Mouse (Mus musculus) right cerebral cortex, postnatal 36 days (tissue): ENCODE data around the gene Eps8l3.

Experiments
- DNase-seq, 2 experiments: peaks; one replicate each; pipeline ENCODE4 v3.0.0; 2022; ENCODE audit warnings: low spot score in 2 of 2, mixed read lengths in 1 of 2

Gene Eps8l3

DNA sequence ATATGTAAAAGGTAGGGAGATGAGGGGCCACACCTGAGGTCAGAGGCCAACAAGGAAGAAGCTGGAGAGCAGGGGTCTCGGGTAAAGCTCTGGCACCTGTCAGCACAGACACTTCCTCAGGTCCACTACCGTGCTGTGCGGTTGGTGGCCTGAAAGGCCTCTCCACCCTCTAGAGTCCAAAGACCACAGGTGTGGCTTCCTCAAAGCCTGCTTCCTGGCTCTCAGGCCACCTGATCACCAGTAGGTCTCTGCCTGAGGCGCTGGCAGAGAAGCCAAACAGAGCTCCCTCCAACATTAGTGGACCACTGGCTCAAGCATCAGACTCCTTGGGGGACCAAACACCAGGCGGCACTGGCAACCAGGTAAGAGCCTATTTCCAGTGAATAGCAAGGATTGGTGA is at the start of gene Eps8l3:
Gene Eps8l3 (plus strand): TSS at position 225 of the 400 bp plus-strand sequence.
- DNase-seq, result no peak

DNA sequence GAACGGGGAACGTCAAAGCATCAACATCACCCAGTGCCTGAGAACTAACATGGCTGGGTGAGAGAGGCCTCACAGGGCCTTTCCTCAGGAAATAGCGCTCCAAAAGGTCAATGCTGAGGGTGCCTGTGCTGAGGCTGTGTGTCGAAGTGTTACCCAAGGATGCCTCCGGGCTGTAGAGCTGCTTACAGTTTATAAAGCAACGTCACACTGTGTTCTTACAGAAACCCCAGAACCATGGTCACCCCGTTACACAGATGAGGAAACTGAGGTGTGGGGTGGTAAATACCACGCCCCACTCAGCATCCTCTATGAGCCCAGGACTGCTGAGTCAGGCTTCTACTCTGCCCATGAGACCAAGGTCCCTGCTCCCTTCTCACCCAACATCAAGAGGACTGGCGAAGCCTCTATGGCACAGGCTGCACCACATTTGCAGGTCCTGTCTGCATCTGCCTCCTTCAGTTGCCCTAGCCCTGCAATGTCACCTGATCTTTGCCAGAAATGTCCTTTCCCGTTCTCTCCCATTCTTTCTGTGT is 49.1 kb upstream of the Eps8l3 start:
- no peak for DNase-seq

DNA sequence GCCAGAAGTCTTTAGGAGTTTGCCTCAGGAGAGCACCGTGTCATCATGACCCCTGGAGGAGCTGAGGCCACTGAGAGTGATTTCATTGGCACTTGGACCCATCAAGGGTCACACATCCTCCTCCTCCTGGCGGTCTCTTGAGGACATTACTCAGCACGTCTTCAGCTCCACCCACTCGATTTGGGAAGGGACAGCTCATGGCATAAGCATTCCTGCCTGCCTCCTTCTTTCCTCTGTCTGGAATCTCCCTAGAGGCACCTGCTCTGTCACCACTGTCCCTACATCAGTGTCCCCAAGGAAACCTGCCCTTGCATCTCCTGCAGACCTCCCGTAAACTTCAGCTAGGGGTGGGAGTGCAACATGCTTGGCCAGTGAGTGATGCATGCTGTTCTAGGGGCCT is 48.5 kb upstream of the Eps8l3 start:
- DNase-seq, result no peak

DNA sequence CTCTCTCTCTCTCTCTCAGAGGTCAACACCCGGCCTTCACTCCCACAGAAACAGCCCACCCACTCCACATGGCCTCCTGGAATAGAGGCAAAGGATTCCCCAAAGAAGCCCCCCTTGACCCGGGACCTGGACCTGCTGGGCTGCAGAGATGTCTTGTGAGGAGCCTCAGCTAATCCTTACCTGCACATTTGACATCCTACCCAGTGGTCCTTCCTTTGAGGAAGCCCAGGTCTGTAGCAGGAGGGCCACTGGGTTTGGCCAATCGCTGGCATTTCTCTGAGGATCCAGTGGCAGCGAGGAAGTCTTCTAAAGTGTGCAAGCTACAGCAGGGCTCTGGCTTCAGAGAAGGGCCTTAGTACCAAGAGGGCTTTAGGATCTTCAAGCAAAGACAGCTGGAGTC is 48.0 kb upstream of the Eps8l3 start:
- DNase-seq, result no peak

DNA sequence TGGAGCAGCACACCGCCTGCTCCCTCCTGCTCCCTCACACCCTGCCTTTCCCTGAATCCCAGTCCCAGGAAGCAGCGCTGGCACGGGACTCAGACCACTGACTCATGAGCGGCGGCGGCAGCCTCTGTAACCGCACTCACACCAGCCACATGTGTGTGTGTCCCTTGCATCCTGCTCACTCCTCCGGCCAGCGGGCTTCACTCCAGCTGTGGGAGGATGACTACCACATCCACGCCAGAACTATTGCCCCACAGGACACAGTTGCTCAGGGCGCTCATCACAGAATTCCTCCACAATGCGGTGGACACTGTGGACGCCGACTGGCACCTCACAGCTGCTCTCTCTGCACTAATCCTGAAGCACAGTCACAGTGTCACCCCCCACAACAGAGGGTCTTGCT is 47.4 kb upstream of the Eps8l3 start:
- DNase-seq, result no peak

DNA sequence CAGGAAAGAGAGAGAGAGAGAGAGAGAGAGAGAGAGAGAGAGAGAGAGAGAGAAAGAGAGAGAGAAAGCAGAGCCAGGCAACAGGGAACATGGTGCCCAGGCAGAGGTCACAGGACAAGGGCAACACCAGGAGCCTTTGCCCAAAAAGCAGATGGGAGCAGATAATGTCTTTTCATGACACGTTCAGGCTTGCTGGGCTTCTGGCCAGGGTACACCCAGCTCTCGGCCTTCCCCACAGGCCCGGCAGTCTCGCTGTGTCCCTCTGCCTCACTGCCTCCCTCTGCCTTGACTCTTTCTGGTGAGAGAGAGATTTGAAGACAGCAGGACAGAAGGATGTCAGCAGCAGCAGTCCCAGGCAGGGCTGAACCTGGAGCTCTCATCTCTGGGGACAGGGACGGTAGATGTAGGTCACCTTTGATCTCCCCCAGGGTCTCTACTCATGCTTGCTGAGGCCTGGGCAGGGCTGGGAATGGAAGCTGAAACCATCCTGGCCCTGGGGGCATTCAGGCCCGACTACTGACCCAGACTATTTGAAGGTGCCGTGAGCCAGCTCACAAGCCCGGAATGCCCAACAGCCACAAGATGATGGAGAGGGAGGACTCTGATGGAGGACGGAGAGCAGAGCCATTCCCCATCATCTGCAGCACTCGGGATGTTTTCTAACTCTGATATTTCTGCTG is 45.0 kb upstream of the Eps8l3 start:
- DNase-seq, result no peak

DNA sequence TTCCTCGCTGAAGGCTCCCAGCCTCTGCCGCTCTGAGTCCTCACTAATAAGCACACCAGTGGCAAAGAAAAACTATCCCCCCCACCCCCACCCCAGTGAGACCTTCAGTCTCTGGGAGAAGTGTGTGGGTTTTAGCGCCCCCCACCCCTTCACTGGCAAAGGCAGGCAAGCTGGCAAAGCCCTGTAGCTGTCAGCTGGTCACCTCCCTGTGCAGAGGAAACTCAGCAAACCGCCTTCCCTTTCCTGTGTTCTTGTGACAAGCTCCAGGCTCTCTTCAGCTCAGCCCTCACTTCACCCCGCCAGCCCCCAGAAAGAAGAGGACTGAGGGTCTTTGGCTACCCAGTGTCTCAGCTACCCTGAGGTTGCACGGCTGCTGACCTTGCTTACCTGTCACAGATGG is 44.4 kb upstream of the Eps8l3 start:
- no peak for DNase-seq

DNA sequence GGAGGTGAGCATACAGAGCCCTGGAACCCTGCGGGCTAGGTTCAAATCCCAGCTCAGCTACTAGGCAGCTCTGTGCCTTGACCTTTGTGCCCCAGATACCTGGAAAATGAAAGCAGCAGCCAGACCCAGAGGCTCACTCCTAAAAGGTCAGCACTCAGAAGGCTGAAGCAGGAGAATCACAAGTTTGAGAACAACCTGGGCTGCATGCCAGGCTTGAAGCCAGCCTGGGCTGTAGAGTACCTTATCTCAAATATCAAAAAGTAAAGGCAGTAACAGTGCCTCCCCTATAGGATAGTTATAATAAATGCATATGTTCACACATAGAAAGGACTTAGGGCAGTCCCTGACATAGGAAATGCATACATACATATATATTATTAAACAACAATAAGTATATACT is 43.7 kb upstream of the Eps8l3 start:
- DNase-seq, result no peak

DNA sequence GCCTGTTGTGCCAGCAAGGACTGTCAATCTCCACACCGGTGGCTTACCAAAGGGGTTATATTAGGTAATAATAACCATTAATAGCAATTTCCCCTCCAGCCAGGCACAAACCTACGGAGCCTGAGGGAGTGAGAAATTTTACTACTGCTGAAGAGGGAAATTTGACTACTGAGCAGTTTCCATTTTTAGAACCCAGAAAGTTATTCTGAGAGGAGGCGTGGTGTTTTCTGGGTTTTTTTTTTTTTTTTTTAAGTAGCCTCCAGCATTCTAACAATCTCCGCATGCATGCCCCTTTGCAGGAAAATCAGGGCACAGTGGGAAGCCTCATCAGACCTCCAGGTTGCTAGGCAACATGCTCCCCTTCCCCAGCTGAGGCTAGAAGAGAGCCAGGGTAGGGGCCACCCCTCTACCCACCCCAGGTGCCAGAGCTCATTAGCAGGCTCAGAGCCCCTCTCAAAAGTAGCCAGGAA is 43.1 kb upstream of the Eps8l3 start:
- DNase-seq, result no peak

DNA sequence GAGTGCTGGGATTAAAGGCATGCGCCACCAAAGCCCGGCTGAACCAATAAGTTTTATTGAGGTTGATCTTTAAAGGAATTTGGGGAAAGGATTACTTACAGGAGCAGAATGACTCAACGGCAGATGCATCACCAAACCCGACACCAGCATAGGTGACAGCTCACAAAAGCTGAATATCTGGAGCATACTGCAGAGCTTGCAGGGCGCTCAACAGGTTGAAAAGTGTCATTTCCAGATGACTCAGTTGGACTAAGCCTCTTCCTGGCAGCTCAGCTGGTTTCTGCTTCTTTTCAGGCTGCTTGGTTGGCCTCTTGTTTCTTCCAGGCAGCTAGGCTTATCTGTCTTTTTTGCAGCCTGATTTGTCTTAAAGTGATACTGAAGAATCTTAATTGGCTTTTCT is 41.7 kb upstream of the Eps8l3 start:
- DNase-seq, result no peak

DNA sequence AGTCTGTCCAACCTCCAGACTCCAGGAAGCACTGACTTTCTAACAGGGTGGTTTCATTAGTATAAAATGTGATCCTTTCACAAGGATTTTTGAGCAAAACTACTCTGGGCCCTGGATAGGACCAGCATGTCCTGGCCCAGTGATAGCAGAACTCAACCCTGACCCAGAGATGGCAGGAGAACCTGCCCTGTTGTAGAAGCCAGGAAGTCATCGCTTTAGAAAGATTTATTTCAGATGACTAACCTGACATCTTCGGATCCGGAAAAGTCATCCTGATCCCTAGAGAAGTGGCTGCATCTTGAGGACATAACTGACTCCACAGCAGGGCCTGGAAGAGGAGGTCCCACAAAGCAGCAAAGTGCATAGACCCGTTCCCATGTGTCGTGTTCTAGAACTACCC is 37.2 kb upstream of the Eps8l3 start:
- DNase-seq, result no peak

DNA sequence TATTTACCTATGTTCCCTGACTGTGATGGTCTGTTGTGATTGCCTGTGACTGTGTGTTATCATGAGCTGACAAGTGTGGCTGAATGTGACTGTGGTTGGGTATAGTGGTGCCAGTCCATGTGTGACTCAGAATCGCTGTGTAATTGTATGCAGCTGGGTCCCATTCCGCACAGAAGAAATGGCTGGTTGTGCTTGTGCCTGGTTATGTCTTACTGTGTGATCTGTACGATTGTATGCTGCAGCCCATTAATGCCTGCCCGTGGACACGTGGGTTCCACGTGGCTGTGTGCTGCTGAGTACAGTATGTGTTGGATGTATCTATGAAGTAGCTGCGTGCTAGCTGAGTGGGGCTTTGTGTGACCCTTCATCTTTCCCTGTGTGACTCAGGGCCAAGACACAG is 36.2 kb upstream of the Eps8l3 start:
- no peak for DNase-seq

DNA sequence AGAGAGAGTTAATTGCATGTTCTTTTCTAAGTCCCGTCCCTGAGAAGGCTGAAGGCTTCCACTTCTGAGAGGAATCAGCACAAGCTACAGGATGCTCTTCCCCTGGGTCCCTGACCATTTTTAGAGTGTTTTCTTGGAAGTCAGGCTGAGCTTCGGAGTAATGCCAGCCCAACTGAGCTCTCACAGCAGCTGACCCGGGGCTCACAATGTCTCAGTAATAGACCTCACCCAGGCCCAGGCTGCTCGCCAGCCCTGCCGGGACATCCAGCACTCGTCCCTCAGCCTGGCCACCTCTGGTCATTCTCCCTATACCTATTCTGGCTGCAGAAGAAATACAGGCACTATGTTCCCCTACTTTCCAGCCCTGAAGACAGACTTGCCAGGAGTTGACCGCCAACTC is 35.7 kb upstream of the Eps8l3 start:
- no peak for DNase-seq

DNA sequence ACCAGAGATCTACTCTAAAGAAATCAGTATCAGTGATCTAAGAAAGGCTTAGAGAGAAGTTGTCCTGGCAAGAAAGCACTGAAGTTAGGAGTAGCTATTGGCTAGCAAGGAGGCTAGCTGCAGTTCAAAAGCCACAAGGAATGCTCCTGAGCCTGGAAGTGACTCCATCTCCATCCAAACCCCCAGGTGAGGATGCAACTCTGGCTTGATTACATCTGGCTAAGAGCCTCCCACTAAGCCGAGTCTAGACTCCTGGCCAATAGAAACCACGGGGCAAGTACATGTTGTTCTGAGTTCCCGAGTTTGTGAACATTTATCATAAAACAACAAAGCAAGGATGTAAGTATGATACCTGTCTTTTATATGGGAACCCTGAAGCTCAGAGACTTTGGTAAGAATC is 33.6 kb upstream of the Eps8l3 start:
- DNase-seq, result no peak

DNA sequence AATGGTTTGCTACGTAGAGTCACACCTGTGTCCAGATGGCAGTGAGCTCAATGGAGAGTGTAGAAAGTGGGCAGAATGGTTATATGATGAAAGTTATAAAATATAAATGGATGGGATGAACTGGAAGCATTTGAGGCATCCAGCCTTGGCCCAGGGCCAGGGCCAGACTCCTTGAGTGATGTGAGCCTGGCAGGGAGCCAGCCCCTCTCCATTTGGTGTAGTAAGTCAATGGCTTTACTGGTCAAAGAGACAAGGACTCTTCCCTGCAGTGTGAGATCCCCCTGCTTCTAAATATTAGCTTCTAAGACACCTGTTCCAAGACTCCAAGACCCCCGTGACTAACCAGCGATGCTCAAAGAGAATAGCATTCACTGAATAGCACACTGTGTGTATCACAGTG is 33.0 kb upstream of the Eps8l3 start:
- DNase-seq, result no peak

DNA sequence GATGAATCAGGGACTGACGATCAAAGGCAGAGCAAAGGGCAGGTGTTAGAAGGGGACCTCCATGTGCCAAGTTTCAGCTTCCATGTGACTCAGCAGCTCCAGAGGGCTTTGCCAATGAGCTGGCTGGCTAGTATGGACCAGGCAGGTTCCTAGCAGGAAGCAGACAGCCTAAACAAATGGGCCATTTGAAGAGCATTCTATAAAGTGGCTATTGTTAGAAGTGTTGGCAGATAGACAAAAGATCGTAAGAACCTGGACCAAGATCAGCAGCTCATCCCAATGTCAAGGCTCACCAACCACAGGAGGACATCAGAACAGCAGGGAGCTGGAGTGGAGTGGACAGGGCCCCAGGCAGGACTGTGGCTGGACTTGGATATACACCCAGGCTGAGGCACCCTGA is 32.5 kb upstream of the Eps8l3 start:
- no peak for DNase-seq

DNA sequence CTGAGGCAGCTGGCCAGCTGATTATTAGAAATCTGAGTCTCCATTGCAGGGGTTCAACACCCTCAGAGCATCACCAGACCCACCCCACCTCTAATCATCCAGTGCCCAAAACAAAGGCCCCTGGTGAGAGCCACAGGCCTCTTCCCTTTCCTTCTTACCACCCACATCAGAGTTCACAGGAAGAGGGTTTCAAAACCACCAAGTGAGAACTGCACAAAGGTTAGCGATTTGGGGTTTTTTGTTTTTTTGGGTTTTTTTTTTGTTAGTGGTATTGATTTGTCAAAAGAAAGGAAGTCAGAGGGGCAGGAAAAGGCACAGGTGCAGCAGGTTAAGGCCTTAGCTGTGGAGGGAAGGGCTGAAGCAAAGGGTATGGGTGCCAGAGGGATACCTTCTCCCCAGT is 30.9 kb upstream of the Eps8l3 start:
- DNase-seq, result no peak

DNA sequence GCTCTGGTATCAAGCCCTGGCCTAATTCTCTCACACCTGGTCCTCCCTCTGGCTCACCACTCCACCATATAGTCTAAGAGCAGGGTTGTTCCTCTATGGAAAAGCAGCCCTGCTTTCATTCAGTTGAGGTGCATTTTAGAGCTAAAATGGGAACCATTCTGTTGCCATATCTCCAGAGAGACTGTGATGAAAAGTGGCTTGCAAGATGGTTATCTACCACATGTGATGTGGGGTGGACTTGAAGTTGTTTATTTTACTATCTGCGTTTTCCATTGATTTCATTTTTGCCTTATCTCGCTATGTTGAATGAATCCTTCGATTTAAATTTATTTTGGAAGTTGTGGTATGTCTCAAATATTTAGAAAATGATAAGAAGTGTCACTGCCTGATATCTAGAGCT is 30.2 kb upstream of the Eps8l3 start:
- DNase-seq, result no peak

DNA sequence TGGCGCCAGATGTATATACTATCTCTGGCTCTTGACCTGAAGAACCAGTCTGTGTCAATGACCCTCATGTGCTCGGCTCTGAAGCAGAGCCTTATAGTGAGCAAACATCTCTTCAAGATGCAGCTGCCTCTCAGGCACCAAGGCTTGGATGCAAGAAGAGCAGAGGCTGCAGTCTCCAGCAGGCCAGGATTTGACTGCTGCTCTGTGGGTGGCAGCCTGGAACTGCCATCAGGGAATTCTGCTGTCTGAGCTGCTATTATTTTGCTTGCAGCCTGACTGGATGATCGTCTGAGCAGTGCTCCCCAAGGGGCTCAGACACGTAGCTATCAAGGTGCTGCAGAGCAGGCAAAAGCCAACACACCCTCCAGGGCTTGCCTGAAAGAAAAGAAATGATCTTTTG is 28.9 kb upstream of the Eps8l3 start:
- DNase-seq, result no peak

DNA sequence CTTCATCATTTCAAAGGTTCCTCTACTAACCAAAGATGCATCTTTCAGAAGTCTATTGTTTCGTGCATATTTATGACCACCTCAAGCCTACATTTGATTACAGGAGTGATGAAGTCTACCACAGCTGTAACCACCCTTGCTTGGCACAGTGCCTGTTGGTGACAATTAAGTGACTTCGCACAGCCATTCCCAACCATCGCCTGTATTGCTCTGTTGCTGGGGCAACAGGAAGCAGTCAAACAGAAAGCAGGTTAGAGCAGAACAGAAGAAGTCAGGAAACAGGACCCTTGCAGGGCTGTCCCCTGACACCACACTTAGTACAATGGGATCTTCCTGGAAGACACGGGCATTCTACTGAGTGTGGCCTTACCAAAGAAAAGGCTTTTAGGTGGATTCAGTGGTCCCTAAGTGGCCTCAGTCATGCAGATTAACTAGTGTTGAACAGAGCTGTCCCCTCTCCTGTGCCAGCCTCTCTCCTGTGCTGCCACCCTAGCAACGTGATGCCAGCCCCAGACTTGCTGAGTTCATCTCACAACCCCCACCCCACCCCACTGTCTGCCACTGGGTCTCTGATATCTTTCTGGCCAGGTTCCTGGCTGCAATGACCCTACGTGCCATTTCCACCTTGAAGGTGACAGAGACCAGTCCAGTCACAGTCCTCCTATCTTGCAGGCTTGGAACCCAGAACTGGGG is 27.9 kb upstream of the Eps8l3 start:
- no peak for DNase-seq

DNA sequence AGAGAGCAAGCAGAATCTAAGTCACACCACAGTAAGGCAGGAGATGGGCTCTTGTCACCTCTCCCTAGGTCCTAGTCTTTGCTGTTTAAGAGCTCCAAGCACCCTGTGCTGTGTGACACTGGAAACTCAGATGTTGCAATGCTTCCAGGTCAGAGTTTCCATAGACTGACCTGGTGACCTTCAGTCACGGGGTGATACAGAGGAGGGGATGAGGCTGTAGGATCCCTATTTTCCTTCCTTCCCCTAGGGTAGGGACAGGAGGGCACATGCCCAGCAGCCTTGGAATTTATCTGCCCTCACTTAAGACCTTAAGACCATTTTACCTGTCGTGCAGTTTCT is 27.4 kb upstream of the Eps8l3 start:
- no peak for DNase-seq

DNA sequence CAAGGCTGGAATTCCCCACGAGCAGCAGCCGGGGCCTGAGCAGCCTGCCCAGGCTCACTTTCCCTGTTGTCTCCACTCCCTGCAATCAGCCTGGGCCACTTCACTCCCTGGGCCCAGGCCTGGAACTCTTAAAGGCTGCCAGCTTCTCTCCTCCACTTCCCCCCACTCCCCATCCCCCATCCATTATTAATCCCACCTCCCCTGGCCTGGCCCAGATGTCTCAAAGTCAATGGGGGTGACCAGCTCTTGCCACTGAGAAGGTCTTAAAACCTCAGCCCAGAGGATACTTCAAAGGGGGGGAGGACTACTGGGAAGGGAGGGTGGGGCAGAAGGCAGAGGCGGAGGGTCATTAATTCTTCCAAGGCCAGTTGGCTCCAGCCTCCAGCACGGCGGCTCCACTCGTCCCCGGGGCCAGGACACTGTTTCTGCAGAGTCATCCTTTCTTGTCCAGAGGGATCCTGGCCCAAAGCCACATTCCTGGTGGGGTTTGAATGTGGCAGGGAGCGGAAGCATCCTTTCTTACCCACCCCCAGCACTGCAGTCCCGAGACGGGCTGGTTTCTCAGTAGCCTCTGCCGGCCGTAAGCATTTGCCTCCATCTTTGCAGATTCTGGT is 26.5 kb upstream of the Eps8l3 start:
- DNase-seq, result no peak

DNA sequence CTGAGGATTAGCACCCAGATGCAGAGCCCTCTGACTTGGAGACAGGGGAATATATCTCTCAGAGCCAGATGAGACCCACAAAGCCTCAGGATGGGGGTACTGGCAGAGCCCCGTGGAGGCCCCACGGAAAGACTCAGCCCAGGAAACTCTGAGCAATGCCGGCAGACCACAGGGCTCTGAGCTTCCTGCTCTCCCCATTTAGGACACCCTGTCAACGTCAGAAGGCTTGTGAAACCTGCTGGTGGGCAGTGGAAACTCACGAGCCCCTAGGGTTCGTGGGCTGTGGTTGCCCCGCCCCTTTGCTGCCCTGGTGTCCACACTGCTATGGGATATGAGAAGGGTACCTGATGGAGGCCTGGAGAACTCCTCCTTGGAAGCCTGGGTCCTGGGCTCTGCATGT is 24.2 kb upstream of the Eps8l3 start:
- no peak for DNase-seq
